Mouse (Mus musculus) lung, adult 2 months (tissue): ENCODE data around the gene Tnk1.

ENCODE experiments used
- CTCF ChIP-seq: fragments of 200-500 bp; IDR thresholded peaks from 2 replicates; pipeline ENCODE4 v1.5.1; 2011; ENCODE audit warnings: mild to moderate bottlenecking, low read length, control low read depth; ENCODE audit not compliant: insufficient read depth
- POLR2A ChIP-seq: fragments of 200-500 bp; IDR thresholded peaks from 2 replicates; pipeline ENCODE4 v1.6.1; 2011; ENCODE audit warnings: low read depth, mild to moderate bottlenecking, control low read depth, low read length, borderline replicate concordance; ENCODE audit errors: extremely low read depth

GRCm38 (mm10) chr11:69878952-69879351 is 20.4 kb upstream of the Tnk1 start:
- TF ChIP-seq CTCF (no peak), POLR2A (no peak)
